Mouse (Mus musculus) spleen, postnatal 14 days (tissue): ENCODE measurements around the gene Cd164.
"Not testable (repeated sequence)": the region's sequence is repeated elsewhere in the genome, so short reads cannot be mapped to it uniquely, and the experiment has no call there.

Experiments
- DNase-seq, 2 experiments: peaks; one replicate each; pipeline ENCODE4 v3.0.0; 2021 to 2022; ENCODE audit warnings: low spot score in 2 of 2

Cd164 gene

GRCm38 (mm10) chr10:41500941-41501340 lies 18.3 kb upstream of the Cd164 start:
- DNase-seq, result no peak

DNA sequence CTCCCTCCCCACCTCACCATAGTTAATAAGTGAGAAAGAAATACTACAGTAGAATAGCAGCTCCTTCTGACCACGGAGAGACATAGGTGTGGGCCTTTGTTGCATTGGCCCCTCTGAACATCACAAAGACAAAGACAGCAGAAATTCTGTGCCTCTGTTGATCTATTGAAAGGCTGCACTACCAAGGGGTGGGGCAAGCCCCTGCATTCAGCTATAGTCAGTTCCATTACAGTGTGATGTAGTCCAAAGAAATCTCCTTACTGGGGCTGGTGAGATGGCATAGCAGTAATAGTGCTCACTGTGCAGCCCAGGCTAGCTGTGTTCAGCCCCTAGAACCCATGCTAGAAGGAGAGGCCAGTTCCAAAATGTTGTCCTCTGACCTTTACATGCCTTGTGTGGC lies 14.2 kb upstream of the Cd164 start:
- DNase-seq, result no peak

- not testable (repeated sequence) for DNase-seq
These were observed 13.8 kb upstream of the Cd164 start for GRCm38 (mm10) chr10:41505446-41505845.

DNA sequence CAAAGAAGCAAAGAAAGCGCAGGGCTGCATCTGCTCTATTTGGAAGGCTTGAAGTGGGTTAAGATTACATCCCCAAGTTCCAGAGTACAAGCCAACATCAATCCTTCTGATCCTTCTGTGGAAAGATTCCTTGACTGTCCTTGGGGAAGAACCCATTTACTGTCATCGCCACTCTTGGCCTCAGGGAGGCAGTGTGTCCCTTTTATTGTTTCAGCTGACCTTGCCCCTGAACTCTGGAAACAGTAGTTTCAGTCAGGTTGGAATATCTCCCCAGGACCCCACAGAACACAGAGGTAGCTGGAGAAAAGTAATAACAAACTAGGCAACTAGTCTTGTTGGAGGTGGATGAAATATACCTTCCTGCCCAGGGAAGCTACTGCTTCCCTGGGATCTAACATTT lies 10.1 kb upstream of the Cd164 start:
- DNase-seq, result no peak

- DNase-seq, result no peak
These were observed 4.9 kb upstream of the Cd164 start for GRCm38 (mm10) chr10:41514301-41514700.

- no peak for DNase-seq
These were observed 4.3 kb upstream of the Cd164 start for GRCm38 (mm10) chr10:41514921-41515320.

GRCm38 (mm10) chr10:41518508-41518980 lies 670 bp upstream of the Cd164 start:
- DNase-seq, result peak; percentile 60 to 65

DNA sequence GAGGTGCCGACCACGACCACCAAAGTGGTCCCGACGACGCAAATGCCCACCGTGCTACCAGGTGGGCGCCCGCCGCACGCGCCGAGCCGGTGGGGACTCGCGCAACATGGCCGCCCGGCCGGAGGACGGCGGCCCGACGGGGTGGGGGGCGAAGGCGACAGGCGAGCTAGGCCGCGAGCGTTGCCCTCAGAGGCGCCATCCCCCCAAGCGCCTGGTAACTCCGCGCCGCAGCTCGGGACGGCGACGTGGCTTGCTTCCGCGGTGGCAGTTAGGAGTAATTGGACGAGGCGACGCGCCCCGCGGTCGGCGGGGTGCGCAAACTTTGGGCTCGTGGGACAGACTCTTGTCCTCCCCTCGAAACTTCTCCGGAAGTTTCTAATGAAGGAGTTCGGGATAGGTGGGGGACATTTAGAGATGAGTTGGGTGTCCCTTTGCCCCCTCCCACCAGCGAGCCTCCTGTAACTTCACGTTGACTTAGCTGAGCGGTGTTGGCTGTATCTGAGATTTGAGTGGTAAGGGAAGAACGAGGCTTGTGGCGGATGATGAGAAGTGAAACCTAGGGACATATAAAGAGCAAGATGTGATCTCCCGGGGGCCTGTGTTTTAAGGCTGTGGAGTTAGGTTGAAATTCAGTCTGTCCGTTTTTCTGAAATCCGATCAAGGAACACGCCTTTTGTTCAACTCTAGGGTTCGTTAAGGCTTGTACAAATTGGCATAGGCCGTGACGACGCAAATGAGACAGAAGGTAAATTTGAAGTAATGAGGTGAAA lies 611 bp downstream of the Cd164 start:
- peak; percentile 41 to 52 for DNase-seq

DNA sequence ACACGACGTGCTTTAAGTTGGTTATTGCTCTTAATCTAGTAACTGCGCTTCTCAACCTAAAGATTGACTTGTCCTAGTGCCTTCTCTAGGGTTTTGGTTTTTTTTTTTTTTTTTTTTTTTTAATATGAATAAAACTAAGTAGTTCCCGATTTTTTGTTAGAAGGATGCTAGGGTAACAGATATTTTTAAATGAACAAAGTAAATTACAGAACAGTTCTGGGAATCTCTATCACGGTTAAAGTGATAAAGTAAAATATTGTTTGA lies 1.1 kb downstream of the Cd164 start:
- DNase-seq, result no peak

GRCm38 (mm10) chr10:41523386-41523785 lies 4.2 kb downstream of the Cd164 start:
- no peak for DNase-seq

GRCm38 (mm10) chr10:41525696-41526095 lies 6.5 kb downstream of the Cd164 start:
- DNase-seq, result no peak

DNA sequence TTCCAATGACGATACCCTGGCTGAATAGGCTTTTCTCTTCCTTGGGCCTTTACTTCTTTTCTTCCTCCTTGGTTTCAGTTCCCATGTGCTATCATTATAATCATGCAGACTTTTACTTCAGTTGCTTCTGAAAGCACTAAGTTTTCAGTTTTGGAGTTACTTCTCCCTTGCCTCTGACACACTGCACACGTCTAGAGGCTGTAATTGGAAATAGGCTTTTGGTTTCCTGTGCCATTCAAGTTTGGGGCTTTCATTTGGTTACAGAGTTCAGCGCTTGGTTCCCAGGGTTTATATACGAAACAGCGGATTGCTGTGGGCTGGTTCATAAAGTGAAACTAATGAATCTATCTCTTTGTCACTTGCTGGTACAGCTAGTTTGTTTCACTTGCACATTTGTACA lies 10.8 kb downstream of the Cd164 start:
- DNase-seq, result no peak

DNA sequence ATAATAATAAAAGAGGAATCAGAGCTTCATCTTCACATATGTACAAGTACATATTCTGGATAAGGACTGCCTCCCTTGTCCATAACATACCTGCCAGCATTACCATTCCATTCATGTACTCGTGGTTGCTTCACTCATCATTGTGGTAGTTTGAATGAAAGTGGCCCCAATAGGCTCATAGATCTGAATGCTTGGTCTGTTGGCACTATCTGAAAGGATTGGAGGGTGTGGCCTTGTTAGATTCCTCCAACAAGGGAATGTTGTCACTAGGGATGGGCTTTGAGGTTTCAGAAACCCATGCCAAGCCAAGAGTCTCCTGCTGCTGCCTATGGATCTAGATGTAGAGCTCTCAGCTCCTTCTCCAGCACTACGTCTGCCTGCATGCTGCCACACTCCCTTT lies 16.8 kb downstream of the Cd164 start:
- DNase-seq, result no peak

DNA sequence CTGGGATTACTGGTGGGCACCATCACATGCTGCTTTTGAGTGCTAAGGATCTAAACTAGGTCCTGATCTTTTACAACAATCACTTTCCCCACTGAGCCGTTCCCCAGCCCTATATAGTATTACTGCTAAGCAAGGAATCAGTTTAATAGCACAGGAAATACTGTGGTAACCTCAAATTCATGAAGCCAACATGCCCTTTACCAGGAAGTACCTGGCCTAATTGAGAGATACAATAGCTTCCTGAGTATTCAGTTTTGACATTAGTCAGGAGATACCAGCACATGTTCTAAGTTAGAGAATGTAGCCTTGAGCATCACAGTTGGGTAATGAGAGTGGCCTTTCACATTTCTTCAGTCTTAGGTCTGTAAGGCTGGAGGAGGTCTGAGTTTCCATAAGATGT lies 17.5 kb downstream of the Cd164 start:
- DNase-seq, result no peak

GRCm38 (mm10) chr10:41537226-41537982 lies 18.2 kb downstream of the Cd164 start:
- DNase-seq, result no peak

GRCm38 (mm10) chr10:41537983-41538330 lies 18.7 kb downstream of the Cd164 start:
- DNase-seq, result no peak

DNA sequence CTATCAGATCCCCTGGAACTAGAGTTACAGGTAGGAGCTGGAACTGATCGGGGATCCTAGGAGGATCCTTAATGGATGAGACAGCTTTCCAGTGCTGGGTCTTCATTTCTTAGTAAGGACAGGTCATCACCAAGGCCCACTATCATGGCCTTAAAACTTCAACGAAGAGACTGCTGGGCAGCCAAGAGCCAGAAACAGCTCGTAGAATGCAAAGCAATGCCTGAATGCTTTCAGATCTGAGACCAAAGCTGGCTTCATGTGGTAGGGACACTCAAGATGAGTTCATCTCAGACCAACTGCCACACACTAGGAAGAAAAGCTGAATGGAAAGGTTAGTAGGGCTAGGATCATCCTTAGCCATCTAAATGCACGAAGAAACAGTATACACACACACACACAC lies 19.8 kb downstream of the Cd164 start:
- no peak for DNase-seq

DNA sequence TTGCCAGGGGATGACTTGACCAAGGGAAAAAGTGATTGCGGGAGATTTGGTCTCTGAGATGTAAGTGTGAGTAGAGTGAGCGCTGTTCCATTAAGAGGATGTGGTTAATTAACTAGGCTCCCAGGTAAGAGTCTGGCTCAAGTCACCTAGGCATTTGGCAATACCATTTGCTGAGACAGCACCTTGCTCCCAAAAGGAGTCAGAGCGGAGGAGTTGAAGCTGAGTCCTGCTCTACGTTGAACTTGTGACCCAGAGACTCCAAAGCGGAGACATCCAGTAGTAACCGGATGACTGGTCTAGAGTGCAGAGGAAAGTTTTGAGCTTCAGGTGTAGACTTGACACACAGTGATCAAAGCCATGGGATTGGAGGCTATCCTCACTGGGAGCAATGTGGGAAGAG lies 22.8 kb downstream of the Cd164 start:
- no peak for DNase-seq

DNA sequence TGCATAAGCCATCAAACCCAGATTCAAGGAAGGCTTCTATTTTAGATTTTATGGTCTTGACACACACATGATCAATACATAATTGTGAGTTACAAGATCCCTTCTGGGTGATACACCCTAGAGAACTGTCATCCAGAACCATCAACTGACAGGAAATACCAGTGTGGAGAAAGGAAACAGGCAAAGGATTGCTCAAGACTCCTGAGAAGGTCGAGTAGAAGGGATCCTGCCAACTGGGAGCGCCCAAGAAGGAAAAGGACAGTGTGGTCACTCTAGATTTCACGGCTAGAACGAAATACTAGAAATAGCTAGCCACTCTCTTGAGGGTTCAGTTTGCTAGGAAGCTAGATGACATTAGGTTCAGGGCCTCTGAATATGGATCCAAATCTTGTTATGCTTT lies 24.2 kb downstream of the Cd164 start:
- DNase-seq, result no peak

GRCm38 (mm10) chr10:41543844-41544243 lies 24.6 kb downstream of the Cd164 start:
- DNase-seq, result no peak

GRCm38 (mm10) chr10:41544481-41545190 lies 25.4 kb downstream of the Cd164 start:
- no peak for DNase-seq

GRCm38 (mm10) chr10:41545224-41545755 lies 26.1 kb downstream of the Cd164 start:
- no peak for DNase-seq
